Mouse (Mus musculus): ENCODE data around the gene Kdm4d. TPM values are rescaled to one million over a fixed set of nuclear protein-coding genes. Genes with fewer than 3 reads are reported as not detected.
"Not testable (repeated sequence)": the region's sequence is repeated elsewhere in the genome, so short reads cannot be mapped to it uniquely, and the experiment has no call there.

The Kdm4d gene
- polyA plus RNA-seq, 1 experiment from 2014 or later, result 0.25 TPM

- not testable (repeated sequence) for H3K4me3 ChIP-seq (ENCODE audit: low read length); H3K4me2 ChIP-seq (ENCODE audit: low read depth, low read length); H3K4me1 ChIP-seq (replicated peaks; ENCODE audit: control insufficient read depth, insufficient read depth, low read length); H3K36me3 ChIP-seq (ENCODE audit: control insufficient read depth, insufficient read depth, low read length); H3K27ac ChIP-seq (ENCODE audit: low read length); ATAC-seq (ENCODE audit: low read depth); H3K9ac ChIP-seq (ENCODE audit: low read length); H3K27me3 ChIP-seq (ENCODE audit: control insufficient read depth, insufficient read depth, low read depth, low read length); H3K9me3 ChIP-seq (ENCODE audit: control insufficient read depth, low read length)
- WGBS, result 82% methylated on average over 12 of the region's 12 CpGs
Measured at GRCm38 (mm10) chr9:14463668-14464067, 36.6 kb downstream of the Kdm4d start.

- not testable (repeated sequence) for H3K9ac ChIP-seq (ENCODE audit: low read length)
Measured at GRCm38 (mm10) chr9:14462536-14462935, 37.7 kb downstream of the Kdm4d start.

GRCm38 (mm10) chr9:14456320-14456719 is 44.0 kb downstream of the Kdm4d start:
- H3K9ac ChIP-seq (ENCODE audit: low read length), result no peak overlapping the region
- 80% methylated on average over 3 of the region's 3 CpGs for WGBS
- no peak for ATAC-seq (ENCODE audit: low read depth)

More at GRCm38 (mm10) chr9:14462536-14462935, 37.7 kb downstream of the Kdm4d start:
- ATAC-seq (ENCODE audit: low read depth); H3K4me3 ChIP-seq (ENCODE audit: low read length); H3K9me3 ChIP-seq (ENCODE audit: control insufficient read depth, low read length); H3K27me3 ChIP-seq (ENCODE audit: control insufficient read depth, insufficient read depth, low read depth, low read length); H3K4me2 ChIP-seq (ENCODE audit: low read depth, low read length); H3K36me3 ChIP-seq (ENCODE audit: control insufficient read depth, insufficient read depth, low read length); H3K27ac ChIP-seq (ENCODE audit: low read length); H3K4me1 ChIP-seq (replicated peaks; ENCODE audit: control insufficient read depth, insufficient read depth, low read length): not testable (repeated sequence)
- WGBS, result 83% methylated on average over 1 of the region's 1 CpGs

GRCm38 (mm10) chr9:14451120-14451519 is 49.2 kb downstream of the Kdm4d start:
- H3K36me3 ChIP-seq (ENCODE audit: control insufficient read depth, insufficient read depth, low read length); H3K4me2 ChIP-seq (ENCODE audit: low read depth, low read length); H3K4me1 ChIP-seq (replicated peaks; ENCODE audit: control insufficient read depth, insufficient read depth, low read length); H3K27ac ChIP-seq (ENCODE audit: low read length); H3K4me3 ChIP-seq (ENCODE audit: low read length); H3K9ac ChIP-seq (ENCODE audit: low read length); ATAC-seq (ENCODE audit: low read depth); H3K9me3 ChIP-seq (ENCODE audit: control insufficient read depth, low read length); H3K27me3 ChIP-seq (ENCODE audit: control insufficient read depth, insufficient read depth, low read depth, low read length): not testable (repeated sequence)
- 64% methylated on average over 8 of the region's 8 CpGs for WGBS

More at GRCm38 (mm10) chr9:14456320-14456719, 44.0 kb downstream of the Kdm4d start:
- H3K36me3 ChIP-seq (ENCODE audit: control insufficient read depth, insufficient read depth, low read length), result no peaks in the 10 kb centered on the region
- no peaks in the 10 kb centered on the region for H3K9me3 ChIP-seq (ENCODE audit: control insufficient read depth, low read length)
- no peak overlapping the region for H3K4me3 ChIP-seq (ENCODE audit: low read length)
- no peak overlapping the region for H3K27ac ChIP-seq (ENCODE audit: low read length)
- no peaks in the 10 kb centered on the region for H3K27me3 ChIP-seq (ENCODE audit: control insufficient read depth, insufficient read depth, low read depth, low read length)
- no peak overlapping the region for H3K4me2 ChIP-seq (ENCODE audit: low read depth, low read length)
- H3K4me1 ChIP-seq (replicated peaks; ENCODE audit: control insufficient read depth, insufficient read depth, low read length), result no peaks in the 10 kb centered on the region

- H3K4me3 ChIP-seq (ENCODE audit: low read length); H3K9me3 ChIP-seq (ENCODE audit: control insufficient read depth, low read length); ATAC-seq (ENCODE audit: low read depth); H3K27ac ChIP-seq (ENCODE audit: low read length); H3K9ac ChIP-seq (ENCODE audit: low read length); H3K36me3 ChIP-seq (ENCODE audit: control insufficient read depth, insufficient read depth, low read length); H3K4me2 ChIP-seq (ENCODE audit: low read depth, low read length); H3K27me3 ChIP-seq (ENCODE audit: control insufficient read depth, insufficient read depth, low read depth, low read length); H3K4me1 ChIP-seq (replicated peaks; ENCODE audit: control insufficient read depth, insufficient read depth, low read length): not testable (repeated sequence)
- WGBS, result 75% methylated on average over 2 of the region's 2 CpGs
Measured at GRCm38 (mm10) chr9:14447086-14447485, 53.2 kb downstream of the Kdm4d start.

- H3K9ac ChIP-seq (ENCODE audit: low read length), result no peak overlapping the region
- H3K4me3 ChIP-seq (ENCODE audit: low read length), result no peak overlapping the region
- H3K27me3 ChIP-seq (ENCODE audit: control insufficient read depth, insufficient read depth, low read depth, low read length), result no peaks in the 10 kb centered on the region
- H3K9me3 ChIP-seq (ENCODE audit: control insufficient read depth, low read length), result no peaks in the 10 kb centered on the region
- H3K4me2 ChIP-seq (ENCODE audit: low read depth, low read length), result no peak overlapping the region
- no peaks in the 10 kb centered on the region for H3K4me1 ChIP-seq (replicated peaks; ENCODE audit: control insufficient read depth, insufficient read depth, low read length)
- H3K27ac ChIP-seq (ENCODE audit: low read length), result no peak overlapping the region
- 96% methylated on average over 1 of the region's 1 CpGs for WGBS
- no peak for ATAC-seq (ENCODE audit: low read depth)
- no peaks in the 10 kb centered on the region for H3K36me3 ChIP-seq (ENCODE audit: control insufficient read depth, insufficient read depth, low read length)
Measured at GRCm38 (mm10) chr9:14440347-14440746, 59.9 kb downstream of the Kdm4d start.

- H3K27me3 ChIP-seq (ENCODE audit: control insufficient read depth, insufficient read depth, low read depth, low read length), result no peaks in the 10 kb centered on the region
- H3K4me1 ChIP-seq (replicated peaks; ENCODE audit: control insufficient read depth, insufficient read depth, low read length), result no peaks in the 10 kb centered on the region
- H3K9me3 ChIP-seq (ENCODE audit: control insufficient read depth, low read length), result no peaks in the 10 kb centered on the region
- no peak overlapping the region for H3K9ac ChIP-seq (ENCODE audit: low read length)
- H3K27ac ChIP-seq (ENCODE audit: low read length), result no peak overlapping the region
- WGBS, result 42% methylated on average over 11 of the region's 11 CpGs
- no peak for ATAC-seq (ENCODE audit: low read depth)
- H3K4me2 ChIP-seq (ENCODE audit: low read depth, low read length), result no peak overlapping the region
- no peaks in the 10 kb centered on the region for H3K36me3 ChIP-seq (ENCODE audit: control insufficient read depth, insufficient read depth, low read length)
- H3K4me3 ChIP-seq (ENCODE audit: low read length), result no peak overlapping the region
Measured at GRCm38 (mm10) chr9:14433252-14433939, 66.9 kb downstream of the Kdm4d start.

Other genes with a start within 250 kb of the Kdm4d start
- gene Sesn3, start 225.4 kb downstream of the Kdm4d start, polyA plus RNA-seq (2015; fragmentation: Nextera tagmentation; extraction: Ambion mirVana), result 12.9 and 15.8 TPM in 2 replicates
- gene Endod1, start 119.0 kb downstream of the Kdm4d start, polyA plus RNA-seq (2015; fragmentation: Nextera tagmentation; extraction: Ambion mirVana), result 18.5 and 20.9 TPM in 2 replicates
- 147 and 158 TPM in 2 replicates for gene Cwc15, start 135 bp upstream of the Kdm4d start, polyA plus RNA-seq (2015; fragmentation: Nextera tagmentation; extraction: Ambion mirVana)
- 17.6 and 17.8 TPM in 2 replicates for gene Amotl1, start 144.6 kb upstream of the Kdm4d start, polyA plus RNA-seq (2015; fragmentation: Nextera tagmentation; extraction: Ambion mirVana)
- gene Piwil4, start 240.3 kb upstream of the Kdm4d start, polyA plus RNA-seq (2015; fragmentation: Nextera tagmentation; extraction: Ambion mirVana), result 0.48 and 0.74 TPM in 2 replicates